Mouse (Mus musculus) CD4-positive, CD25-positive, alpha-beta regulatory T cell, adult 2 months (primary cell): ENCODE measurements around the gene Il2rb.

Experiments used
- DNase-seq: peaks from one replicate; pipeline ENCODE4 v3.0.0-alpha.2; 2012; ENCODE audit warnings: low read depth, low spot score

Il2rb gene

DNA sequence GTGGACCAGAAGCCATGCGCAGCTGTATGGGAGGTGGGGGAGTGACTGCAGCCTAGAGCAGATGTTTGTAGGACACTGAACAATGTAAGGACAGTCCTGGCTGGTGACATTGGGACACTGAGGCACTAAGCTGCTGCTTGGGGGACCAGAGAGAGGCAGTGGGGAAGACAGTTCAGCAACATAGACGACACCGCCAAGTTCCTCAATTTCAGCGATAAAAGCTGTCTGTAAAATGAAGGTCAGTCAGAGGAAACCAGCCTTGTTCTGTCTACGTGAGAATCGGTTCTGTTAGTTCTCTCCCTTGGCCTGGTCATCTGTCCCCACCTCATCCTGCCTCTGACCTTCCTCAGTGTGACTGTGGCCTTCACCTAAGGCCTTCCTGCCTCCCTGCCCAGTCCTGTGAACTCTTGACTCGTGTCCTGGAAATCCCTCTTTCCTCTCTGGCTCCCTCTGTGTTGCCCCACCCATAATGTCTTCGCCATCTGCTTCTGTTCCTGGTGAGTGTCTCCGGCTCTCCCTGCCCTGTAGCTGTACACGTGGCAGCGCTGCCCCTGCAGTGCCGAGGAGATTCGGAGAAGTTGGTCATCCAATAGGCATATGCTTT is 25.1 kb upstream of the Il2rb start:
- no peak for DNase-seq

DNA sequence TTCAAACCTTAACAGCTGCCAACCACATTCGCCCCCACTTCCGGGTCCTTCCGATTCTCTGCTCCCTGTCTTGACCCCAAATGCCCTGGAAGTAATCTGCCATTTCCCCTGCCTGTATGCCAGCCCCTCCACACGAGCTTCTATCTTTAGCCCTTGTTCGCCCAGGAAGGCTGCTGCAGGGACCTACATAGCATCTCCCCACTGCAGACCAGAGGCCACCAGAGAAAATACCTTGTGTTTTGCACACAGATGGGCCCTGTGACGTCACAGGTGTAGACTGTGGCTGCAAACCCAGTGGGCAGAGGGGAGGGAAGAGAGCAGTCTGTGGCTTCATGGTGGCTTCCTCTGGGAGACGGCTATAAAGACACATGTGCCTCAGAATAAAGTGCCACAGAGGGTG is 23.1 kb upstream of the Il2rb start:
- peak; percentile 59 for DNase-seq

DNA sequence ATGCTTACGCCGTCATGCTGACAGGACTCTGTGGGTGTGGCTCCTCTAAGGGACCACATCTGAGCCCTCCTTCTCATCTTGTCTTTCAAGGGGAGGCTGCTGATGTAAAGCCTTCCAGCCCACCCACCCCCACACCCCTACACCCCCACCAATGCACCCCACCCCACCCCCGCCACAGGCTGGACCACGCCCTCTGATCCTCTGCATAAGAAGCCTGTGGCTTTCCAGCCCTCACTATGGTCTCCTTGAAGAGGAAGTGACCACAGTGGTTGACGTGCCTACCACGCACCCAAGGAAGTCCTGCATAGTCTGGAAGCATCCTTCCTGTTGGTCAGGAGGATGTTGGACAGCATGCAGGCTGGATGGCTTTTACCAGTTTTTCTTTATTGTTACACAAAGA is 20.7 kb upstream of the Il2rb start:
- DNase-seq, result peak; percentile 40

DNA sequence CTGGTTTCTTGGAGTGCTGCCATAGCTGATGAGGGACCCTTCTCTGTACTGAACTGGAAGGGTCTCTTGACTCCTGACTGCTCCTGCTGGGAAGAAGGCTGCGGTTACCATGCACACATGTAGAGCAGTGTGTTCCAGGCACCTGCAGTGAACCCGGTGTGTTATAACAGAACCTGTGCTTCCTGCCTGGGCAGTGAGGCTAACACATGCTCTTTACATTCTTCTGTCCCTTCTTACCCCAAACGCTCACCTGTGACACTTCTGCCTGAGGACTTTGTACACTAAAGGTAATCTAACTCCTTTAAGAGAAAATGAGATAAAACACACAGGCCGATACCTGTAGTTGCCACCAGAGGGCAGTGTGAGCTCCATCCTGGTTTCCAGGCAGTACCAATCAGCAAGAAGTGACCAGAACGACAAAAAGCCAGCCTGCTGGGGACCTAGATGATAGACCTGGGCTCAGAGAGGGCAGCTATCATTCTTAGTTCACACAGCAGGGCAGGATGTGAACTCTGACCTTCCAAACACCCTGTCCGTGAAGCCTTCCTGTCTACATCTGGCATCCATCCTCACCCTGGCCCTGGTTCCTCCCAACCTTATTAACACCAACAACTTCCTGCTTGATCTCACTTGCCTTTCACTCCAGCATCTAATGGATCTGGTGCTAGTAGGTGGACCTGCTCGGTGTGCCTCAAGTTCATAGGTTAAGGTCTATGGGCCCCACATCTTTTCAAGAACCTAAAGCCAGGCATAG is 19.5 kb upstream of the Il2rb start:
- peak; percentile 87 for DNase-seq

DNA sequence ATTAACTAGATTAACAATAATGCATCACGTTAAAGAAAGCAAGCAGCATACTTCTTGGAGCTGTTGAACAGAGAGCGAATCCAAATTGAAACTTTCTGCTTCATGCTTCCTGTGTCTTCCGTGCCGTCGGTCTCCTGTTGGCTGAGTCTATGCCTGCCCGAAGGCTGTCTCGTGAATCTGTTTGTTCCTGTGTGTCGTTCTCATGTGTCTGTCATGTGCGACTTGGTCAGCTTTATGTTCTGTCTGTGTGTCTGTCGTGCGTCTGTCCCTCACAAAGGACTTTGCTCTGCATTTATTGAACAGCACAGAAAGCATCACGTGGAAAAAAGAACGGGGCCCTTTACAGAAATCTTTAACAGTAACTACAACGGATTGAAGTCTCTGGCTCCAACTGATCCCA is 17.9 kb upstream of the Il2rb start:
- no peak for DNase-seq

DNA sequence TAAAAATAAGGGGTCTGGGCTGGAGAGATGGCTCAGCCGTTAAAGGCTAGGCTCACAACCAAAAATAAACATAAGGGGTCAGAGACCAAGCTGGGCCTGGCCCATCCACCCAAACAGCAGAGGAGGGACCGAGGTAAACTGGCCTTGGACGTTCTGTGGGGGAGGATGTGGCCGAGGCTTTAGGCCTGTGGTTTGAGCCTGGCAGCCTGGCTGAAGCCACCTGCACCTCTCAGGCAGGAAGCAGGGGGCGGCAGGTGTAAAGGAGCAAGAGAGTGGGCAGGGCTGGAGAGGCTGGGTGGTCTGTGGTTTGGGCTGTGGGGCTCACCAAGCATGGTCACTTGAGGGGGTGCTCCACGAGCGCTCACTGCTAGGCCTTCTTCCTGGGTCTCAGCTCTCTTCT is 16.9 kb upstream of the Il2rb start:
- DNase-seq, result no peak

DNA sequence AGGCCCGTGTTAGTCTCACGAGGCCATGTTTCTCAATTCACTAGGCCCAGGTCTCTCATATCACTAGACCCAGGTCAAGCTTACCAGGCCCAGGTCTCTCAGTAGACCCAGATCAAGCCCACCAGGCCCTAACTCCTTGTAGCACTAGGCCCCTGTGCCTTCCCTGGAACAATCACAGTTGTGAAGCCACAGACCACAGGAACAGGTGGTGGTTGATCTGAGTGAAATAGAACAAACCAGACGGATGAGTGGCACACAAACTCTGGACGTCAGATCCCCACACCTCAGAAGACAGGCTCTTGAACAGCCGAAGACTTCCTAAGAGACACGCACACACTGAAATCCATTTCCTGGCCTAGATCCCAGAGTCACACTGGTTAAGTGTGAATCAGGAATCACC is 15.7 kb upstream of the Il2rb start:
- DNase-seq, result peak; percentile 44

DNA sequence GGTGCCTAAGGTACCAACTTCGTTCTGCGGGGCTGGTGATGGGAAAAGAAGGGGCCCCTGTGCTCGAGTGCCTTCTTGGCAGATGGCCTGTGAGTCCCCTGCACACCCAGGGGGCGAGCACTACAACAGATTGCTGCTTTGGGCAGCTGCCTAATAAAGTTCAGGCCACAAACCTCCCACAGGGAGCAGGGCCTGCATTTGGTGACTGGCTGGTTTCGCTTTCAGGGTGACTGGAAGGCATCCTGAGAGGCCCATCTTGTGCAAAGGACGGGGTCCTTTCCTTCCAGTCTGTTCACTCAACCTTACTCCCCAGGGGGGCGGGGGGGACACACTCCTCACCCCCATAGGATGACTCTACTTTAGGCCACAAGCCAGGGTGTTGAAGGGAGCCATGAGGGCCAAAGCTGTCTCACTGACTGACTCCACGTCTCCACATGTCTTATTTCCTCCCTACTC is 15.1 kb upstream of the Il2rb start:
- peak; percentile 64 for DNase-seq

DNA sequence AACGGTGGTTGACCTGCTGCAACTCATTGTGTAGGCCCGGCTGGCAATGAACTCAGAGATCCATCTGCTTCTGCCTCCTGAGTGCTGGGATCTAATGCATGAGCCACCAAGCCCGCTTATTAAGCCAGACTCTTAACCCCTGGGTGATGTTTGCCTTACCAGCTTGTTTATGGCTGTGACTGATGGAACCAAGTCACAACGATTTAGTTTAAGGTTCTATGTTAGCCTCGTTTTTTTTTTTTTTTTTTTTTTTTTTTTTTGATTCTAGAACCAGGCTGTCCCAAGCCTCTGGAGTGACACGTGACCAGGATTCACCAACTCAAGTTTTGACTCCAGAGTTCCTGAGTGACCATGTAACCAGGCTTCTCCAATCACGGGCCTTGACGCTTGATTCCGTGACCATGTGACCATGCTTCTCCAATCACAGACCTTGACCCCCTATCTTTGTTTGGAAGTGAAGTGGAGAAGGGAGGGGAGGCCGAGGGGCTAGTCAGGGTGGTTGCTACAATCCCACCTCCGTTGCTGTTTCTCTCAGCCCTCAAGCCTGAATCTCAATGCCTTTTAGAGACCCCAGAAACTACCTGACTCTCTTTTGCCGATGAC is 14.3 kb upstream of the Il2rb start:
- no peak for DNase-seq

DNA sequence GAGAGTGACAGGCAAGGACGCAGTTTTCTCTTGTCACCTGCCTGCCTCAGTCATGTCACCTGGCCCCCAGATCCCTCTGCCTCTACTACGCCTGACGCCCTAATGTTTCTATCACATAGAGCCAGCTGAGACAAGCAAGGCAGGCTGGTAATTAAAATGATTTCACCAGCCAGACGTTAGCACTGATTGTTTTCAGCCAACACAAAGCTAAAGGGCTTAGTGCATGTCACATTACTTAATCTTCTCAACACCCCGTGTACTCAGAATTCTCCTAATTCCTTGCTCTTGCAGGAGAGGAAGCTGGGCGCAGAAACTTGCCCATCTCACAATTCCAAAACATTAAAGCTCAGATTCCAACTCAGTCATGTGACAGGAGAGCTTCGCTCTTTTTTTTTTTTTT is 13.4 kb upstream of the Il2rb start:
- DNase-seq, result no peak

DNA sequence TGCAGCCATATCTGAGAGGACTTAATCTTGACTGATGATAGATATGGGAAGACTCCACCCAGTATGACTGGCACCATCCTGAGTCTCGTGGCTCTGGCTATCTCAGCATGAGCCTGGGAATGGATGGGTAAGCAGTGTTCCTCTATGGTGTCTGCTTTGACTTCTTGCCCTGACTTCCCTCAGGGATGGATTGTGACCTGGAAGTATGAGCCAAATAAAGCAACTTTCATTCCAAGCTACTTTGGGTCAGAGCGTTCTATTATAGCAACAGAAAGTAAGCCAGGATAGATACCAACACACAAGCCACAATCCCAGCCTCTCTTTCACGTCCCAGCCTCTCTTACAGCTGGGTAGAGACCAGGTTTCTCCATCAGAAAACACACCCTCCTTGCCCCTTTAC is 10.5 kb upstream of the Il2rb start:
- DNase-seq, result no peak

DNA sequence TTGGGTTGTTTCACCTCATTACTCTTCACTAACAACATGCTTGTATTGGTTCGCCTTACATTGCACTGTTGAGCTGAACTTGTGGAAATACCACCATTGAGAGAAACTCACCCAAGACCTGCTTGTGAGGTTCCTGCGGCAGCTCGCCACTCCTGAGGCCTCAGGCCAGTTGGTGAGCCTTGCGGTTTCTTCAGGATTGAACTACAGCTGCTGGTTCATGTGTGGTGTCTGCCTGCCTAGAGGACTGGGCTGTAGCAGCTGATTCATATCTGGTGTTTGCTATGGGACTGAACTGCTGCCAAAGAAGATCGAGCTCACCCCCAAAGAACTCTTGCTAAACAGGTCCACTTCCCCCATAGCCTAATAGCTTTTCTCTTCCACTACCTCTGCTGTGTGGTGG is 9.7 kb upstream of the Il2rb start:
- DNase-seq, result no peak

DNA sequence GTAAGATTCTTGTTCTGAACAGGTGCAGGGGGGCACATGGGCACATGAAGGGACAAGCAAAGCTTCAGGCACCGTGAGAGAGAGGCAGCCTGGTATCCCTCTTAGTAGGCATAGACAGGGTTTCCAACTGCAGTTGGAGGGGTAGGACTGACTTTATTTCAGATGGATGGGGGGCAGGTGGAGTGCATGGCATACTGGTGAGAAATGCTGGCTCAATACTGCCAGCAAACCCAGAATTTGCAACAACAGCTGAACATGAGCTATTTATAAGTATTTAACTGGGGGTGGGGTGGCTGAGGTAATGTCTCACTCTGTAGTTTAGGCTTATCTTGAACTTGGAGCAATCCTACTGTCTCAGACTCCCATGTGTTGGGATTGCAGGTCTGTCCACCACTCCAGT is 8.9 kb upstream of the Il2rb start:
- DNase-seq, result no peak

DNA sequence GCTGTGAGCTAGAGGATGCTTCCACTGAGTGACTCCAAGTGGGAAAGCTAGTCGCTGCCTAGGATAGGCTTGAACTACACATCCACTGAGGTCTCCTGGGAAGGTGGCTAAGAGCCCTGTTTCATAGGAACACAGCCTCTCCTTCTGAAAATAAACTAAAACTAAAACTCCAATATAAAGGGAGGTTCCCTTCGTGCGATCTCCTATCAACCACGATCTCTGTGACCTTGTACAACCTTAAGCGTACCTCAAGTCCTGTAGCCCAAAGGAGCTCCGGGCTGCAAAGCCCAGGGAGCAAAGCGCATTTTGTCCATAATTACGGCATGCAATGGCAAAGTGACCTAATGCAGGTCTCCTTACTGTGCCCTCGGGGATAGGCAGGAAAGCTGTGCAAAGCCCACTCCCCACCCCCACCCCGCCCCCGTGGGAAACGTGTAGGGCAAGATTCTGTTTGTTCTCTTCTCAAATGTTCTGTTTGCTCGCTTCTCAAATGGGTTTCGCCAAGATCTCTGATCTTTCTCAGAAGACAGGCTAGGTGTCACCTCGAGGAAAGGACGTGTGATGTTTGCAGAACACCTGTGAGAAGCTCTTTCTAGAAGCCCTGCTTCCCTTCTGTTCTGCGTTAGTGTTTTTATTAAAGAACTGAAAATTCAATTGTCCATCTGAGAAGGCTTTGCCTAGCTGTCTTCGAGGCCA is 7.5 kb upstream of the Il2rb start:
- peak; percentile 57 for DNase-seq

DNA sequence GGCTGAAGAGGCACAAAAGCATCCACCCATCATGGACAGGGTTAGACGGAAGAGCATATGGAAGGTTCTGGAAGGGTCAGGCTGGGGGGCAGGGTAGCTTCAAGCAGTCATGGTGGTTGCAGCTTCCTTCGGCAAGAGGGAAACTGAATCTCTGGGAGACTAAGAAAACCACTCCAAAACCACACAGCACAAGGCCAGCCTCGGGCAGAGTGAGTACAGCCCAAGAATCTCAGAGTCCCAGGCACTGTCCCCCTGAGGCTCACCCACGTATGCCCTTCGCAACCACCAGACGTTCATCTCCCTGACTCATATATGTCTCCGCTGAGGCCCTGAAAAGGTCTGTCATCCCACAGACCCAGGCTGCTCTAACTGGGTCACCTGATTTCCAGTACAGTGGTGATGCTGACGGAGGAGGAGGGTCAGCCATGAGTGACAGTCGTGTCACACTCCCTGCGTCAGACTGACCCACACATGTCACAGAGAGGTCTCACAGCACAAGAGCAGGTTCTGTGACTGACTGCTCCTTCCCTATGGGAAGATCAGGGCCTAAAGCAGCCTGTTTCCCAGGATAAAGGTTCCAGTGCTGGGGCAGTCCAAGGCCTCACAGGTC is 1.6 kb downstream of the Il2rb start:
- DNase-seq, result peak; percentile 86

DNA sequence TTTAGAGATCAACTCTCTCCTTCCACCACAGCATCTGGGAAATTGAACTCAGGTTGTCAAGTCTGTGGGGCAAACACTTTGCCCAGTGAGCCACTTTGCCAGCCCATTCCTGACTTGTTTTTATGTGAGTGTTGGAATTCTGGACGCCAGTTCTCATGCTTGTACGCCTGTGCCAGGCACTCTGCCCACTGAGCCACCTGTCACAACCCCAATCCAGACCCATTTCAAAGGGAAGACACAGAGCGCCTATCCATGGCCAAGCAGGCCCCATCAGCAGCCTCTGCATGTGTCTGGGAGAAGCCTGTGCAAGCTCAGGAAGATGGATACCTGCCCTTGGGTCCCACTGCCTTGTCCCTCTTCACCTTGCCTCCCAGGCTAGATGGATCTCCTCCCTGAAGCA is 3.8 kb downstream of the Il2rb start:
- DNase-seq, result no peak

DNA sequence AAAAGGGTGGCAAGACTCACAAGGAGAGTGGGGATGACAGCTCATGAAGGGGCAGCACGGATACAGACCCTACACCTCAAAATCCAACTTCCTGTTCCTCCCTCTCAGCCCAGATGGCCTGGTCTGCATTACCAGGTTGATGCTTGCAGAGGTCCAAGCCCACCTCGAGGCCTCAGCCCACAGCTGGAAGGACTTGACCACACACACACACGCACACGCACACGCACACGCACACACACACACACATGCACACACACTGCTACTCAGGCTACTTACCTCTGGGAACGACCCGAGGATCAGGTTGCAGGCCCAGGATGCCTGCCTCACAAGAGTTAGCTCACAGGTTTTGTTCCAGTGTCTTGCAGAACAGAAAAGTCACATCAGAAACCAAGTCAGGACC is 5.2 kb downstream of the Il2rb start:
- DNase-seq, result peak; percentile 18

DNA sequence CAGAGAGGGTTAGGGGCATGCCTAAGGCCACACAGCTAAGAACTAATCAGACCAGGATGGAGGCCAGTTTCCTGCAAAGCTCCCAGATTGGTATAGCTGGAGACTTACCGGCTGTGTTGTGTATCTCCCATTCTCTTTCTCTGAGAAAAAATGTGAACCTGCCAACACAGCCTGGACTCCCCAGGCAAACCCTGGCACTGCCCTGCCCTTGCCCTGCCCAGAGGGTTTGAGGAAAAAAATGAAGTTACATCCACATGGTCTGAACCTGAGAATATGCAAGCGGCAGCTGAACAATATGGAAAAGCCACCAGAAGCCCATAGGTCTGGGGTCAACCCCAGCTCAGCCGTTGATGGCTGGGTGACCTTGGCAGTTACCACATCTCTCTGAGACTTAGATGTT is 5.8 kb downstream of the Il2rb start:
- no peak for DNase-seq

DNA sequence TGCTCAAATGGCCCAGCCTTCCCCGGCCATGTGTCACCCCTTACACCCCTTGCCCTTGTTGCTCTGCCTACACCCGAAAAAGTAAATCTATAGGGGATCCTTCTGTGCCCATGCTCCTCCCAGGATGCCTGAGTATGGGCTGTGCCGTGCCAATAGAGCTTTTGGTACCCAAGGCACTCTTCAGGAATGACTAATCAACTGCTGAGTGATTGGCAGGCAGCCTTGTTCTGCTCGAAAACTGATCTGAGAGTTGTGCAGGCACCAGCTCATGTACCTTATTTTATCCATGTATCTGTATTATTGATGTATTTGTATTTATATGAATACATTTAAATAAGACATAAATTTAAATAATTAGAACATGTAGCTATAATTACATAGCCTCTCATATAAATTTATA is 8.0 kb downstream of the Il2rb start:
- DNase-seq, result peak; percentile 16

DNA sequence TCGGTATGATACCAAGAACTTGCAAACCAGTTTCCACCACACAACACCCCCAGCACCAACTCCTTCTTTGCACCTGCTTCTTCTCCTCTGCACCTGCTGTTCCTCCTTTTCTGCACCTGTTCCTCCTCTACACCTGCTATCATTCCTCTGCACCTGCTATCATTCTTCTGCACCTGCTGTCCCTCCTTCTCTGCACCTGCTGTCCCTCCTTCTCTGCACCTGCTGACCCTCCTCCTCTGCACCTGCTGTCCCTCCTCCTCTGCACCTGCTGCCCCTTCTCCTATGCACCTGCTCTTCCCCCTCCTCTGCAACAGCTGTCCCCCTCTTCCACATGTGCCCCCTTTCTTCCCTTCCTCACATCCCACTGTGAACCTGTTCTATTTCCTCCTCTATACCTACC is 8.5 kb downstream of the Il2rb start:
- no peak for DNase-seq

DNA sequence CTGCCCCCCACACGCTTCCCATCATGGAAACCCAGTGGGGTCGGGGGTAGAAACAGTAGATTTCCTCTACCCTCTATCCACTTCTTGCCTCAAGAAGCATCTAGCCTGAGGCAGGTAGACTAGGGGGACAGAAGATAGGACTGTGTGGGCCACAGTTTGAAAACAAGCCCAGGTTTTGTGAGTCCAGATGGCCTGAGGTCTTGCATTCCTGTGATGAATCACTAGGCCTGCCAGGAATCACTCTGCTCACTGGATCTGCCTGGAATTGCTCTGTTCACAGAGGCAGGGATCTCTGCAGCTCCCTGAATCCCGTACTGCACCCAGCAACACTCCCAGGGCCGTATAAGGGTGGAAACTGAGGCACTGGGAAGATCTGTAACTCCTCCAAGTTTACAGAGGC is 11.8 kb downstream of the Il2rb start:
- DNase-seq, result no peak

DNA sequence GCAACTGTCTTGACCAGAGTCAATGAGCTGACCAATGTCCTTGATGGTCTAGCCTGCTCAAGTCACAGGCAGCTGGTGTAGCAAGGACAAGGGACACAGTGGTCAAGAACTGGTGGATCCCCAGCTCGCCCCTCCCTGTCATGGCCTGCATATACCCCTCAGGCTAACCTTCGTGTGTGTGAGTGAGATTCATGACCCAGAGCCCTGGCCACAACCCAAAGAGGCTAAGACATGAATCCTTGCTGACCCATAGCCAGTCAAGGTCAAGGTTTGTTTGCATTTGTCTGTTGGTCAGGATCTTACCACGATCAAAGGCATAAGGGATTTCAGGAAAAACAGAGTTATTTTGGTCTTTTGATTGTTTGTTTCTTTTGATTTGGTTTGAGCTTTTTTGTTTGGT is 12.6 kb downstream of the Il2rb start:
- no peak for DNase-seq
